In genomic region chr16:25083729-25084128, GRCm38 (mm10) we compare ENCODE assay signal across 23 mouse cellular contexts.
DNase-seq lines count a peak whose midpoint lies in the region; ATAC-seq and TF ChIP-seq lines count a peak whose summit lies in the region.
"Had no signal": no experiment of that assay in that cellular context is flagged by ENCODE, and none has a peak within 500 bp of the region (broad histone marks: within the 10 kb centered on the region; RNA-seq: fewer than 3 reads in every experiment).

No protein-coding gene starts in this region.

- DNase-seq in kidney, postnatal 25 days, result no peak
- DNase-seq in 416B (ENCODE audit: low read depth), result peak; percentile 21
- peak; percentile 8 for DNase-seq in MEL (ENCODE audit: low read depth, low spot score)
- DNase-seq in cerebellum, postnatal 10 days, result no peak
- DNase-seq: adrenal gland, postnatal 14 days; B cell, adult 2 months; cerebellum, adult 11-12 months; cerebellum, adult 9-10 months; cerebellum, postnatal 36 days; gastrocnemius, postnatal 36 days had no signal

- no peak for TF ChIP-seq POLR2A in MEL (IDR thresholded peaks at IDR 0.05; ENCODE audit: control insufficient read depth in 1 of 2, insufficient read depth in 1 of 2, low read depth in 1 of 2, low read length in 2 of 2, poor library complexity in 1 of 2)

- no peak overlapping the region for H3K9ac ChIP-seq in kidney, embryonic 16.5 days (replicated peaks; ENCODE audit: low read length)
- no peak overlapping the region for H3K9ac ChIP-seq in MEL (ENCODE audit: control insufficient read depth, low read depth, low read length, poor library complexity, severe bottlenecking)
- H3K9ac ChIP-seq in limb, embryonic 13.5 days, result no peak overlapping the region
- H3K9ac ChIP-seq in midbrain, embryonic 16.5 days (ENCODE audit: low read depth, low read length), result no peak overlapping the region
- H3K9ac ChIP-seq: embryonic facial prominence, embryonic 15.5 days; heart, embryonic 12.5 days; hindbrain, embryonic 12.5 days had no signal

- no peak for TF ChIP-seq RAD21 in MEL (IDR thresholded peaks at IDR 0.05; ENCODE audit: low read depth, low read length)

- WGBS in kidney, embryonic 16.5 days, result 70% methylated on average over 1 of the region's 1 CpGs
- WGBS in limb, embryonic 13.5 days, result 81% methylated on average over 1 of the region's 1 CpGs
- WGBS in midbrain, embryonic 16.5 days, result 92% methylated on average over 1 of the region's 1 CpGs

- TF ChIP-seq CTCF in MEL (IDR thresholded peaks at IDR 0.05 in 2 of 3, conservative IDR thresholded peaks at IDR 0.05 in 1 of 3; ENCODE audit: control insufficient read depth in 1 of 3, insufficient read depth in 1 of 3, low read depth in 2 of 3, low read length in 3 of 3, poor library complexity in 1 of 3, severe bottlenecking in 1 of 3), result no peak

- no peaks in the 10 kb centered on the region for H3K36me3 ChIP-seq in kidney, embryonic 16.5 days (ENCODE audit: insufficient read depth, low read length)
- H3K36me3 ChIP-seq in MEL (ENCODE audit: control insufficient read depth in 1 of 2, insufficient read depth in 2 of 2, low read length in 2 of 2), result no peaks in the 10 kb centered on the region
- H3K36me3 ChIP-seq in limb, embryonic 13.5 days, result no peaks in the 10 kb centered on the region
- H3K36me3 ChIP-seq in midbrain, embryonic 16.5 days (ENCODE audit: control insufficient read depth, insufficient read depth, low read length), result no peaks in the 10 kb centered on the region
- H3K36me3 ChIP-seq: embryonic facial prominence, embryonic 15.5 days; forebrain, embryonic 10.5 days; heart, embryonic 12.5 days; hindbrain, embryonic 12.5 days had no signal

- H3K79me2 ChIP-seq in MEL (ENCODE audit: control insufficient read depth, insufficient read depth, low read length, poor library complexity), result no peaks in the 10 kb centered on the region

- TF ChIP-seq EP300 in MEL (IDR thresholded peaks at IDR 0.05; ENCODE audit: low read depth in 1 of 2, low read length in 2 of 2), result no peak

- H3K4me1 ChIP-seq in kidney, embryonic 16.5 days (ENCODE audit: insufficient read depth, low read length), result no peaks in the 10 kb centered on the region
- H3K4me1 ChIP-seq in MEL (ENCODE audit: control insufficient read depth in 1 of 2, insufficient read depth in 2 of 2, low read length in 2 of 2), result no peaks in the 10 kb centered on the region
- peaks cover 9% of the 10 kb centered on the region; the same call in 1 of the 2 replicates for H3K4me1 ChIP-seq in limb, embryonic 13.5 days
- 0 out of 2 replicates have a peak, but pooled peaks cover 2% of the 10 kb centered on the region for H3K4me1 ChIP-seq in midbrain, embryonic 16.5 days (ENCODE audit: control insufficient read depth, insufficient read depth, low read length)
- H3K4me1 ChIP-seq: embryonic facial prominence, embryonic 15.5 days; forebrain, embryonic 10.5 days; heart, embryonic 12.5 days; hindbrain, embryonic 12.5 days had no signal

- H3K27ac ChIP-seq in kidney, embryonic 16.5 days (ENCODE audit: low read length), result no peak overlapping the region
- no peak overlapping the region for H3K27ac ChIP-seq in MEL (ENCODE audit: control insufficient read depth, low read depth, low read length)
- no peak overlapping the region for H3K27ac ChIP-seq in limb, embryonic 13.5 days
- H3K27ac ChIP-seq in midbrain, embryonic 16.5 days (ENCODE audit: low read length), result no peak overlapping the region
- H3K27ac ChIP-seq: embryonic facial prominence, embryonic 15.5 days; forebrain, embryonic 10.5 days; hindbrain, embryonic 12.5 days had no signal

- H3K9me3 ChIP-seq in kidney, embryonic 16.5 days (ENCODE audit: low read length), result no peaks in the 10 kb centered on the region
- H3K9me3 ChIP-seq in MEL (replicated peaks; ENCODE audit: insufficient read depth, low read length), result no peaks in the 10 kb centered on the region
- H3K9me3 ChIP-seq in limb, embryonic 13.5 days, result no peaks in the 10 kb centered on the region
- H3K9me3 ChIP-seq in midbrain, embryonic 16.5 days (replicated peaks; ENCODE audit: control insufficient read depth, low read length, poor library complexity, severe bottlenecking), result no peaks in the 10 kb centered on the region
- H3K9me3 ChIP-seq: embryonic facial prominence, embryonic 15.5 days; forebrain, embryonic 10.5 days; heart, embryonic 12.5 days; hindbrain, embryonic 12.5 days had no signal

- no peak overlapping the region for H3K4me2 ChIP-seq in kidney, embryonic 16.5 days (replicated peaks; ENCODE audit: low read depth, low read length)
- no peak overlapping the region for H3K4me2 ChIP-seq in limb, embryonic 13.5 days (replicated peaks)
- H3K4me2 ChIP-seq in midbrain, embryonic 16.5 days (ENCODE audit: low read length), result no peak overlapping the region
- H3K4me2 ChIP-seq: embryonic facial prominence, embryonic 15.5 days; heart, embryonic 12.5 days; hindbrain, embryonic 12.5 days had no signal

- no peaks in the 10 kb centered on the region for H3K27me3 ChIP-seq in kidney, embryonic 16.5 days (ENCODE audit: insufficient read depth, low read length)
- no peaks in the 10 kb centered on the region for H3K27me3 ChIP-seq in MEL (ENCODE audit: control insufficient read depth in 1 of 2, insufficient read depth in 2 of 2, low read length in 2 of 2)
- no peaks in the 10 kb centered on the region for H3K27me3 ChIP-seq in limb, embryonic 13.5 days
- no peaks in the 10 kb centered on the region for H3K27me3 ChIP-seq in midbrain, embryonic 16.5 days (ENCODE audit: control insufficient read depth, insufficient read depth, low read depth, low read length)
- H3K27me3 ChIP-seq: embryonic facial prominence, embryonic 15.5 days; heart, embryonic 12.5 days; hindbrain, embryonic 12.5 days had no signal

- no peak overlapping the region for H3K4me3 ChIP-seq in kidney, embryonic 16.5 days (ENCODE audit: low read length)
- no peak overlapping the region for H3K4me3 ChIP-seq in MEL (ENCODE audit: control insufficient read depth in 1 of 2, insufficient read depth in 1 of 2, low read depth in 2 of 2, low read length in 2 of 2)
- H3K4me3 ChIP-seq in limb, embryonic 13.5 days, result no peak overlapping the region
- no peak overlapping the region for H3K4me3 ChIP-seq in midbrain, embryonic 16.5 days (ENCODE audit: low read depth, low read length)
- H3K4me3 ChIP-seq: embryonic facial prominence, embryonic 15.5 days; erythroblast, embryonic 14.5 days; forebrain, embryonic 10.5 days; heart, embryonic 12.5 days; hindbrain, embryonic 12.5 days had no signal

- 0 out of 2 replicates have a peak, but pooled peaks have one; percentile 27 for ATAC-seq in kidney, embryonic 16.5 days (ENCODE audit: low FRiP score, low TSS enrichment)
- ATAC-seq in limb, embryonic 13.5 days (ENCODE audit: low FRiP score, low read depth), result 0 out of 2 replicates have a peak, but pooled peaks have one; percentile 15
- no peak for ATAC-seq in midbrain, embryonic 16.5 days
- ATAC-seq: activated CD4-positive, CD25-positive, alpha-beta regulatory T cell, adult 4 months; forebrain, embryonic 14.5 days; hindbrain, embryonic 16.5 days; inflammation-experienced regulatory T-cells, adult 6 months; Patski had no signal

TF ChIP-seq in MEL, 35 proteins besides CTCF, POLR2A, EP300 and RAD21:
- TF ChIP-seq MAX (IDR thresholded peaks at IDR 0.05; ENCODE audit: low read length) (no peak), JUND (IDR thresholded peaks at IDR 0.05; ENCODE audit: low read depth, low read length) (no peak), MAZ (IDR thresholded peaks at IDR 0.05; ENCODE audit: low read depth, low read length) (no peak), TBP (IDR thresholded peaks at IDR 0.05; ENCODE audit: low read depth, low read length) (no peak)

Comparison
In these comparisons a context has a peak if more than half of its experiments do, and no peak if none do; other contexts are left out.
1. DNase-seq: peak in 416B (single experiment) and MEL (single experiment); none in kidney, postnatal 25 days (0 of 2) and cerebellum, postnatal 10 days (0 of 2).